Mouse (Mus musculus) bone marrow, adult 2 months (tissue): Measurements from ENCODE around the gene Prkcq.

Experiments
- CTCF ChIP-seq: fragments of 200-500 bp; IDR thresholded peaks from 2 replicates; pipeline ENCODE4 v1.5.1; 2011; ENCODE audit warnings: low read length, control low read depth; ENCODE audit not compliant: control insufficient read depth, insufficient read depth
- POLR2A ChIP-seq: fragments of 200-500 bp; IDR thresholded peaks from 2 replicates; pipeline ENCODE4 v1.6.1; 2011; ENCODE audit warnings: low read depth, mild to moderate bottlenecking, control low read depth, low read length, borderline replicate concordance; ENCODE audit not compliant: control insufficient read depth

DNA sequence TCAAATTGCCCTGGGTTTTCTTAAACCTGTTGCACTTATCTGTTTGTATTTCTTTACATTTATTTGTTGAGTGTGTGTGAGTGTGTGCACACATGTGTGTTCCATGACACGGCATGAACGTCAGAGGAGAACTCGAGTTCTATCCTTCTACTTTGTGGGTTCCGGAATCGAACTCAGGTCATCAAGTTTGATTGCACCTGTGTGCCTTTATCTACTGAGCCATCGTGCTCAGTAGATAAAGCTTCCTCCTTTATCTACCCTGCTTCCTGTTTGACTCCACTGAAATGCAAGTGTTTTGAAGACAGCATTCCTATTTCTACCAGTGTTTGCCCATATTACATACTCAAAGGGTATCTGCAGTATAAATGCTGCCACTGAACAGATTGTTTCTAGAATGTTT, 33.8 kb downstream of the Prkcq start:
- TF ChIP-seq CTCF = no peak
- TF ChIP-seq POLR2A = no peak
